Mouse (Mus musculus): Measurements from ENCODE around the gene Defb43. TPM values are rescaled to one million over a fixed set of nuclear protein-coding genes. Genes with fewer than 3 reads are reported as not detected.

Defb43 gene
- polyA plus RNA-seq, 1 experiment from 2014 or later = not detected

DNA sequence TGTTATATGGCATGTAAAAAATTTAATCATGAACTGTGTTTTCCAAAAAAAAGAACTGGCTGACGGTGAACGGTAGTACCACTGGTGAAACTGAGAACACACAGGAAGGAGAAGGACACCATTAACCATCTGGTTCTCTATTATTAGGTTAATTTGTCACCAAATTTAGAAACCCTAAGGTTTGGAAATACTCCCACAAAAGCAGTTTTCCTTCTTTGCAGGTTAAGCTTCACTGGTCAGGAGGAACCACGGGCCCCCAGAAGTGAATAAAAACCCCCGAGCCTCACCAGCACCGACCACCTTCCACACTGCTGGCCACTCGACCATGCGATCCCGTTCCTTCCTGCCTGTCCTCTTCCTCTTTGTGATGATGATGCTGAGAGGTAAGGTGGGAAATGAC lies 13.8 kb upstream of the Defb43 start, which contains the start of gene Defb47:
Defb47 (plus strand) TSS at position 301 of the 400 bp plus-strand sequence.
- no peak for ATAC-seq (ENCODE audit: insufficient read depth, low FRiP score)
- no peaks in the 10 kb centered on the region for H3K4me1 ChIP-seq (ENCODE audit: control insufficient read depth, insufficient read depth, low read length)
- no peaks in the 10 kb centered on the region for H3K36me3 ChIP-seq (ENCODE audit: control insufficient read depth, insufficient read depth, low read length)
- H3K27ac ChIP-seq (ENCODE audit: low read length) = no peak within 1 kb of the TSS
- no peaks in the 10 kb centered on the region for H3K9me3 ChIP-seq (replicated peaks; ENCODE audit: control insufficient read depth, low read length)
- no peak within 1 kb of the TSS for H3K9ac ChIP-seq (ENCODE audit: low read length)
- no peaks in the 10 kb centered on the region for H3K27me3 ChIP-seq (ENCODE audit: control insufficient read depth, insufficient read depth, low read length)
- no peak within 1 kb of the TSS for H3K4me3 ChIP-seq (replicated peaks; ENCODE audit: low read length)
- no peak within 1 kb of the TSS for H3K4me2 ChIP-seq (ENCODE audit: low read depth, low read length)
- WGBS = 83% methylated on average over 8 of the region's 8 CpGs

DNA sequence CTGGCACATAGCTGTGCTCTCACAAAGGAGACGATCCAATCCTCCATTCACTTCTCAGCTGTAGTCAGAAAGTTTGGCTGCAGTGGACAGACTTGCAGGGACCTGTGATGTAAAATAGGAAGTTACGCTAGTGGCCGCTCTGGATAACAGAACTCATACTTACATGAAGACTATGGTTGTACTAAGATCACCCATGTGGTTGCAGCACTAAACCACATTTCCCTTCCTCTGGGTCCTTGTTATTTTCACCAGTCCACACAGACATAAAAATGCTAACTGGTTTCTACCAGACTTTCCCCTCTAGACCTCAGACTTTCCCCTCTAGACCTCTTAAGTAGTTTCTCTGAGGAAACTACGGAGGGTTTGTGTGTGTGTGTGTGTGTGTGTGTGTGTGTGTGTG lies 12.6 kb upstream of the Defb43 start:
- Histone ChIP-seq H3K4me2 (ENCODE audit: low read depth, low read length) (no peak overlapping the region), H3K36me3 (ENCODE audit: control insufficient read depth, insufficient read depth, low read length) (no peaks in the 10 kb centered on the region), H3K9me3 (replicated peaks; ENCODE audit: control insufficient read depth, low read length) (no peaks in the 10 kb centered on the region), H3K9ac (ENCODE audit: low read length) (no peak overlapping the region), H3K27ac (ENCODE audit: low read length) (no peak overlapping the region), H3K27me3 (ENCODE audit: control insufficient read depth, insufficient read depth, low read length) (no peaks in the 10 kb centered on the region), H3K4me1 (ENCODE audit: control insufficient read depth, insufficient read depth, low read length) (no peaks in the 10 kb centered on the region), H3K4me3 (replicated peaks; ENCODE audit: low read length) (no peak overlapping the region)
- 82% methylated on average over 4 of the region's 4 CpGs for WGBS
- ATAC-seq (ENCODE audit: insufficient read depth, low FRiP score) = no peak

DNA sequence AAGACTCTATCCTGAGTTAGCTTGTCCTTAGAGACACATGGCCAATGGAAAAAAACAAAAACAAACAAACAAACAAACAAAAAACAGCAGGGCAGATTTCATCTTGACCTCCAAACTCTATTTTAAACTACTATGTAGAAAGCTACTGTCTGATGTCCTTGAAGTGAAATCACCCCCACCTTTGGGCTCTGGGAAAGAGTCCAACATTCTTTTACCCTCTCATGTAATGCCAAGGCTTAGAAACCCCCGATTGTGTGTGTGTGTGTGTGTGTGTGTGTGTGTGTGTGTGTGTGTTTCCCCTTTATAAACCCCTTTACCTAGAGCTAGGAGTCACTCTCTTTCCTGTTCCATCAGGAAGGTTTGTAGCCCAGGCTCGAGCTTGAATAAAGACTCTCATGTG lies 9.0 kb upstream of the Defb43 start:
- no peak for ATAC-seq (ENCODE audit: insufficient read depth, low FRiP score)
- WGBS = 65% methylated on average over 2 of the region's 2 CpGs
- Histone ChIP-seq H3K36me3 (ENCODE audit: control insufficient read depth, insufficient read depth, low read length) (no peaks in the 10 kb centered on the region), H3K9ac (ENCODE audit: low read length) (no peak overlapping the region), H3K4me3 (replicated peaks; ENCODE audit: low read length) (no peak overlapping the region), H3K9me3 (replicated peaks; ENCODE audit: control insufficient read depth, low read length) (no peaks in the 10 kb centered on the region), H3K27me3 (ENCODE audit: control insufficient read depth, insufficient read depth, low read length) (no peaks in the 10 kb centered on the region), H3K4me1 (ENCODE audit: control insufficient read depth, insufficient read depth, low read length) (no peaks in the 10 kb centered on the region), H3K4me2 (ENCODE audit: low read depth, low read length) (no peak overlapping the region), H3K27ac (ENCODE audit: low read length) (no peak overlapping the region)

DNA sequence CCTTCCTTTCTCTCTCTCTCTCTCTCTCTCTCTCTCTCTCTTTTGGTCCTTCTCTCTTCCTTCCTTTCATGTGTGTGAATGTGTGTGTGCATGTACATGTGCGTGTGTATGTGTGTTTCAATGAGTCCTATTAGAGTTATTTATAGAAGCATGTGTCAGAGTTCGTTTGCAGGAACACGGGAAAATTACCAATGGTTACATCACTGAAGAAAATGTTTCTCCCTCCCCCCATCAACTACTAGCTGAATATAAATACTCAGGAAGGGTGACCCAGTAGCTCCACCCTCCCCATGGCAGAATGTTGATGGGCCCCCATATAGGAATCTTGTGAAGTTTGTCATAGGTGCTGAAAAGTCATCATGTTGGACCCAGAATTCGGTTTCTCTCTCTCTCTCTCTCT lies 1.5 kb downstream of the Defb43 start:
- Histone ChIP-seq H3K4me1 (ENCODE audit: control insufficient read depth, insufficient read depth, low read length) (no peaks in the 10 kb centered on the region), H3K9me3 (replicated peaks; ENCODE audit: control insufficient read depth, low read length) (no peaks in the 10 kb centered on the region), H3K4me3 (replicated peaks; ENCODE audit: low read length) (no peak overlapping the region), H3K27me3 (ENCODE audit: control insufficient read depth, insufficient read depth, low read length) (no peaks in the 10 kb centered on the region), H3K27ac (ENCODE audit: low read length) (no peak overlapping the region), H3K4me2 (ENCODE audit: low read depth, low read length) (no peak overlapping the region), H3K36me3 (ENCODE audit: control insufficient read depth, insufficient read depth, low read length) (no peaks in the 10 kb centered on the region), H3K9ac (ENCODE audit: low read length) (no peak overlapping the region)
- 71% methylated on average over 4 of the region's 4 CpGs for whole genome bisulfite sequencing
- no peak for ATAC-seq (ENCODE audit: insufficient read depth, low FRiP score)

DNA sequence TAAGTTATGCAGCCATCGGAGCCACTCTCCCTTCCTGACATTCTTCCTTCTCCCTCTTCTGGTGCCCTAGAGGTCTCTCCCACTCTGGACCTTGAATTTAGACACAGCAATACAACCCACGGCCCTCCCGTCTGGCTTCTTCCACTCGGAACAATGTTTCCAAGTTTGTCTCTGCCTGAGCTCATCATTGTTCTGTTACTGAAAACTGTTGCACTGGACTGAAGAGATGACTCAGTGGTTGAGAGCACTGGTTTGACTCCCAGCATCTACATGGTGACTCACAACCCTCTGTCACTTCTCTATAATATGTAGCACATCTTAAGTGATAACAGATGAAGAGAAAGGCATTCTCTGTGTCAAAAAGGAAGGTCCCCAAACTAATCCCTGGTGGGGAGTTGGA lies 3.1 kb downstream of the Defb43 start:
- ATAC-seq (ENCODE audit: insufficient read depth, low FRiP score) = no peak
- Histone ChIP-seq H3K36me3 (ENCODE audit: control insufficient read depth, insufficient read depth, low read length) (no peaks in the 10 kb centered on the region), H3K4me2 (ENCODE audit: low read depth, low read length) (no peak overlapping the region), H3K9me3 (replicated peaks; ENCODE audit: control insufficient read depth, low read length) (no peaks in the 10 kb centered on the region), H3K9ac (ENCODE audit: low read length) (no peak overlapping the region), H3K4me3 (replicated peaks; ENCODE audit: low read length) (no peak overlapping the region), H3K27me3 (ENCODE audit: control insufficient read depth, insufficient read depth, low read length) (no peaks in the 10 kb centered on the region), H3K27ac (ENCODE audit: low read length) (no peak overlapping the region), H3K4me1 (ENCODE audit: control insufficient read depth, insufficient read depth, low read length) (no peaks in the 10 kb centered on the region)
- 82% methylated on average over 4 of the region's 4 CpGs for WGBS

DNA sequence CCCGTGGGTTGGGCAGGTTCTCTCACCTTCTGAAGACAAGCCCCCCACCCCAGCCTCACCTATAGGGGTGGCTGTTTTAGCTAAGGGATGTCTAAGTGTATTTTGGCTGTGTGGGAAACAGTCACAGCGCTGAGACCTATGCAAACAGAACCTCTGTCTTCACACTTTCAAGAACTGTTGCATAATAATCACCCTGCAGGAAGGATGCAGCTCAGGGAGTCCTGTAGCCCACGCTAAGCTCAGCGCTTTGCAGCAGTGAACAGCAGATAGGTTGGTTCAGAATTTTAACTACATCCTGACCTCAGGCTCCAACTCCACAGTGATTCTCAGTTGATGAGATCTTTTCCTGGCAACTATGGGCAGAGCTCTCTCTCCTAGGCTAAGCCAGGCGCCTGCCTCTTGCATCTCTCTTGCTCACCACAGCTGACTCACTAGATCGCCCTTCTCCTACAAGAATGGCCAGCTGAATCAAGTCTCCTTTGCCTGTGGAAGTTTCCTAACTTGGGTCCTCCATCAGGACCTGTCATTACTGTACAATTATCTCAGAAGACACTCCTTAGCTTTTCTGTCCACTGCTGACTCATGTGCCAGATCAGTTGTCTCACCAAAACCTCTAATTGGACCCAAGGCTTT lies 9.1 kb downstream of the Defb43 start:
- ATAC-seq (ENCODE audit: insufficient read depth, low FRiP score) = no peak
- Histone ChIP-seq H3K9ac (ENCODE audit: low read length) (no peak overlapping the region), H3K4me1 (ENCODE audit: control insufficient read depth, insufficient read depth, low read length) (no peaks in the 10 kb centered on the region), H3K4me3 (replicated peaks; ENCODE audit: low read length) (no peak overlapping the region), H3K27ac (ENCODE audit: low read length) (no peak overlapping the region), H3K36me3 (ENCODE audit: control insufficient read depth, insufficient read depth, low read length) (no peaks in the 10 kb centered on the region), H3K9me3 (replicated peaks; ENCODE audit: control insufficient read depth, low read length) (no peaks in the 10 kb centered on the region), H3K27me3 (ENCODE audit: control insufficient read depth, insufficient read depth, low read length) (no peaks in the 10 kb centered on the region), H3K4me2 (ENCODE audit: low read depth, low read length) (no peak overlapping the region)
- WGBS = 49% methylated on average over 6 of the region's 6 CpGs

DNA sequence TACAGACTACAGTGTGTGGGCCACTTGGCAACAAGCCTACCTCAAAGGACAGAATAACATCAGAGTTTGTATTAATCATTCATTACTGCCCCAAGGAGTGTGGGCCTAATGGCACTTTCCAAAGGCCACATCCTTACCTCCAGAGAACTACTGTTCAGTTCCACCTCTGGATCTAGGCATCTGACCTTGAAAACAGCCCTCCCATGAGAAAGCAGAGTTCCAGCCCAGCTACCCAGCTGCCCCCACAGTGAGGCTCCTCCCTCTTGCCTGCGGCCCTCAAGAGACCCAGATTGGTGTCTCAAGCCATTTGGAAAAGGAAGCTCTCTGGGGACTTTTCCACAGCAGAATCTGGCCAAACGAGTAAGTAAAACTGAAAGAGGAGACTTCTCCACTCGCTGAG lies 35.1 kb downstream of the Defb43 start, which contains the start of gene Defb42:
Defb42 (plus strand) TSS at position 301 of the 400 bp plus-strand sequence.
- no peaks in the 10 kb centered on the region for H3K27me3 ChIP-seq (ENCODE audit: control insufficient read depth, insufficient read depth, low read length)
- no peaks in the 10 kb centered on the region for H3K36me3 ChIP-seq (ENCODE audit: control insufficient read depth, insufficient read depth, low read length)
- no peak within 1 kb of the TSS for H3K9ac ChIP-seq (ENCODE audit: low read length)
- 72% methylated on average over 3 of the region's 3 CpGs for WGBS
- no peak within 1 kb of the TSS for H3K4me3 ChIP-seq (replicated peaks; ENCODE audit: low read length)
- H3K4me1 ChIP-seq (ENCODE audit: control insufficient read depth, insufficient read depth, low read length) = no peaks in the 10 kb centered on the region
- H3K27ac ChIP-seq (ENCODE audit: low read length) = no peak within 1 kb of the TSS
- H3K4me2 ChIP-seq (ENCODE audit: low read depth, low read length) = no peak within 1 kb of the TSS
- ATAC-seq (ENCODE audit: insufficient read depth, low FRiP score) = no peak
- H3K9me3 ChIP-seq (replicated peaks; ENCODE audit: control insufficient read depth, low read length) = no peaks in the 10 kb centered on the region

DNA sequence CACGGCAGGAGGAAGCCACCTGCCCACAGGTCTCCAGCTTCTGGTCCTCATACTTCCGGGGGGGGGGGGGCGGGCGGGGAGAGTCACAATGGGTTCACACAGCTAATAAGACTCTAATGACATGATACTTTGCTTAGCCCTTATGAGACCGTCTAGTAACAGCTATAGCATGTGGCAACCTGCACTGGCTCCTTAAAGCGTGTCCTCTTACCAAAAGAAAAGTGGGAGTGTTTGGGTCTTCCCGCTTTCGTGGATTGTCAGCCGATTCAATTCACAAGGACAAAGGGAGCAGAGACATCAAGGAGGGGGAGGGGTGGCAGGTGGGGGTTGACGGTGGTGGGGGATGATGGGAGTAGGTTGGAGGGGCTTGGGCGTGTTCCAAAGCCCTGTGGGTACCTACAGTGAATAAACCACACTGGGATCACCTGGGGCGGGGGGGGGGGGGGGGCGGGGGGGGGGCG lies 38.4 kb downstream of the Defb43 start, which contains the start of gene Defb30:
Defb30 (minus strand) TSS at position 51 of the 461 bp plus-strand sequence.
- H3K27me3 ChIP-seq (ENCODE audit: control insufficient read depth, insufficient read depth, low read length) = no peaks in the 10 kb centered on the region
- H3K27ac ChIP-seq (ENCODE audit: low read length) = no peak within 1 kb of the TSS
- H3K4me2 ChIP-seq (ENCODE audit: low read depth, low read length) = no peak within 1 kb of the TSS
- no peak within 1 kb of the TSS for H3K4me3 ChIP-seq (replicated peaks; ENCODE audit: low read length)
- no peak for ATAC-seq (ENCODE audit: insufficient read depth, low FRiP score)
- H3K4me1 ChIP-seq (ENCODE audit: control insufficient read depth, insufficient read depth, low read length) = no peaks in the 10 kb centered on the region
- H3K9ac ChIP-seq (ENCODE audit: low read length) = no peak within 1 kb of the TSS
- no peaks in the 10 kb centered on the region for H3K9me3 ChIP-seq (replicated peaks; ENCODE audit: control insufficient read depth, low read length)
- 73% methylated on average over 11 of the region's 14 CpGs for whole genome bisulfite sequencing
- no peaks in the 10 kb centered on the region for H3K36me3 ChIP-seq (ENCODE audit: control insufficient read depth, insufficient read depth, low read length)

DNA sequence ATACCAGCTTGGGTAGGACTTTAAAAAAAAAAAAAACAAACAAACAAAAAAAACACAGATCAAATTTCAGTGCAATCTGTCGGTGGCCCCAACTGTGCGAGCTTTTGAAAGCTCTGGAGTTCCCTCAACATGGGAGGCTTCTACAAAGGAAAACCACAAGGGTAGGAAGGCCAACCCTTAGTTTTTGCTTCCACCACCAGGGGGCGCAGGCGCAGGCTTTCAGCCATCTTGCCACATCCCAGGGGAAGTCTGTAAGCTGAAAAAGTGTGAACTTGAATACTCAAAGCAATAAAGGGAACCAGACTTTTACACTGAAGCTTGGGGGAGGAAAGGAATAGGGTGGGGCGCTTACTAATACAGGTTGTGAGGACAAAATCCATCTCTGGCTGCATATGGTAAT lies 39.2 kb downstream of the Defb43 start:
- no peak overlapping the region for H3K9ac ChIP-seq (ENCODE audit: low read length)
- WGBS = 28% methylated on average over 5 of the region's 5 CpGs
- H3K9me3 ChIP-seq (replicated peaks; ENCODE audit: control insufficient read depth, low read length) = no peaks in the 10 kb centered on the region
- no peak overlapping the region for H3K4me3 ChIP-seq (replicated peaks; ENCODE audit: low read length)
- no peak for ATAC-seq (ENCODE audit: insufficient read depth, low FRiP score)
- no peak overlapping the region for H3K27ac ChIP-seq (ENCODE audit: low read length)
- H3K36me3 ChIP-seq (ENCODE audit: control insufficient read depth, insufficient read depth, low read length) = no peaks in the 10 kb centered on the region
- no peaks in the 10 kb centered on the region for H3K4me1 ChIP-seq (ENCODE audit: control insufficient read depth, insufficient read depth, low read length)
- no peak overlapping the region for H3K4me2 ChIP-seq (ENCODE audit: low read depth, low read length)
- no peaks in the 10 kb centered on the region for H3K27me3 ChIP-seq (ENCODE audit: control insufficient read depth, insufficient read depth, low read length)

Data from stomach, embryonic 16.5 days (tissue).